Mouse (Mus musculus): ENCODE data around the gene Lmcd1. TPM values are rescaled to one million over a fixed set of nuclear protein-coding genes. Genes with fewer than 3 reads are reported as not detected.

Gene Lmcd1
- polyA plus RNA-seq, 1 experiment: not detected

DNA sequence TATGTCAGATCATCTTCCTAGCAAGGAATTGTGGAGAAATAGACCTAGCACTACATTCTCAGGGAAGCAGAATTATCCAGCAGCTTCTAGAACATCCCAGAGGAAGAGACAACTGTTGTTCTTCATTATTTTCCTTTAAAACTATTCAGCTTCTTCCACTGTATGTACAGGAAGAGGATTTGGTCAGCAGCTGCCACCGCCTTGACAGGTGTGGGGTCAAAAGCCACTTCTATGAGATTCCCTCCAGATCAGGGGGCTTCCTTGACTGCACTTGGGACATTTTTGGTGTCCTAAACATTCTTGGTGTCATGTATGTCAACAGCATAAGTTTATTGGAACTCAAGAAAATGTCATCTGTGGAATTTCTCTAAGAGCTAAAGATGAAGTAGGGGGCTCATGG, 5.2 kb downstream of the Lmcd1 start:
- TF ChIP-seq GATA1 (IDR thresholded peaks at IDR 0.05; ENCODE audit: low read length): no peak

DNA sequence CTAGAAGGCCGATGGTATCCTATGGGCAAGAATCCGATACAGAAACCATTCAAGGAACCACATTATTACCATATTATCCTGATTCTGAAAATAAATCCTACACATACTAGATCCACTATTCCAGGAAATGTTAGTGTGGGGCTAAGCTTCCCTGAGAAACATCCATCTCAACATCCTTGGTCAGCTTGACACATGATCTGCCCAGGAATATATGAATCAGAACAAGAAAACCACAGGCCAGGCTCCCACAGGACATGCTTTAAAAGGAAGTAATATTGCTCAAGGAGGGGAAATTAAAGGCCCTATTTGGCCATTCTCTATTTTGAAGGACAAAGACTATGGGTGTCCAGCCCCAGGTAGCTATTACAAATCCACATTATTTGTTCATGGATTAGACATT, 6.6 kb downstream of the Lmcd1 start:
- TF ChIP-seq GATA1 (IDR thresholded peaks at IDR 0.05; ENCODE audit: low read length): no peak

DNA sequence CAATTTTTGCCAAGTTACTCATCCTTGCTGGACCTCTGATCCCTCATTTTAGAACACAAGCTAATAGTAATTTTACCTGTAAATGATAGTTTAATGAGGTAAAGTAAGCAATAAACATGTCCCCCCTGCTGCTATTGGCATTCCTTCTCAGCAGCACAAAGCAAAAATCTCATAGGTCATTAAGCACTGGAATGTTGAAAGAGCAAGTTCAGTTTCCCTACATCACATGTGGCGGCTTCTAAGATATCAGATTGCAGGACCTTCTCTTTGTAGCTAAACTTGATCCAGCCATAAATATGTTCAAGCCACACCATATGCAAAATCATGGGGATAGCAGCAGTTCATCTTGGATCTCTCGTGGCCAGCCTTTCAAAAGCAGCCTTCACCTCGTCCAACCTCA, 7.4 kb downstream of the Lmcd1 start:
- no peak for TF ChIP-seq GATA1 (IDR thresholded peaks at IDR 0.05; ENCODE audit: low read length)

DNA sequence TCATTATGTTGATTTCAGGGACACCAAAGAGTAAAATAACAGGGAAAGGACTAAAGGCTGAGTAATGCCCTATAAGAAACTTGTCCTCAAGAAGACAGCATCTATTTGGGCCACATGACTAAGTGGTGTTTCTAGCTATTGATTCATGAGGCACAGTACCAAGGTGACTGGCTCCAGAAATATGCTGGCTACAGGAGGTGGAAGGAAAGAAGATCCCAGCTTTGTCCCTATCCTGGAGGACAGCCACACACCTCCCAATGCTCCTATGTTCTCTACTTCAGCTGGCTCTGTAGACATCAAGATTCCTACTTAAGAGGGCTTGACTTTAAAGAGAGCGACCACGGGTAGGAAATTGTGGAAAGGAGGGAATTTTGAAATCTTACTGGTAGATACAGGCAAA, 8.4 kb downstream of the Lmcd1 start:
- TF ChIP-seq GATA1 (IDR thresholded peaks at IDR 0.05; ENCODE audit: low read length): no peak

DNA sequence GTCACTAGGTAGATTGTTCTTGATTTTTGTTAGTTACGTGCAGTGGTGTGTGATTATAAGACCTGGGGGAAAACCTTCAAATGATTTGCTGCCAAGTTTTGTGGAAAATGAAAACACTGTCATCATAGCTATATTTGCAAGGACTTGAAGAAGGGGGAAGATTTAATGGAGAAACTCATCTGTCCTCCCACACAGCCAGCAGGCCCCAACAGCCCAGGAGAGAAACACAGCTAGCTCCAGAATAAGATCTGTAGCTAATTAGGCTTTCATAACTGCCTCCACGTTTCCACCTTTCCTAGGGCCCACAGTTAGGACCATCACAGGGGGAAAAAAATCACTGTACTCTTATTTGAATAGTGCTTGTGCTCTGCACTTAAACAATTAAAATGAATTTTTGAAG, 10.5 kb downstream of the Lmcd1 start:
- TF ChIP-seq GATA1 (IDR thresholded peaks at IDR 0.05; ENCODE audit: low read length): no peak

DNA sequence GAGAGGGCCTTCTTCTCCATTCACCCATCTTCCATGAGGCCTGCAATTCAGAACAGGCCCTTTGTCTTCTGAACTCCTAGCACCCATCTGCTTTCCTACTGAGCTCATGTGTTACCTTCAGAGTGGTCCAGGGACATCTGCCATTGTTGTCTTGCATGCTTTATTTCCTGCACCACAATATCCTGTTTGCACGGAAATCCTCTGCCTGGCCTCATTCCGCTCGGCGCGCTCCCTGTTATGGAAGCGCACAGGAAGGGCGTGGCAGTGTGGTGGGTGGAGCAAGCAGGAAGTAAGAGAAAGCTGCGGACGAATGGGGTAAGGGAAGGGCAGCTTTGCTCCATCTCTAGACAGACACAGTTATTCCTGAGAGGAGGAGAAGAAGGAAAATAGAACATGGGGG, 14.1 kb downstream of the Lmcd1 start:
- no peak for TF ChIP-seq GATA1 (IDR thresholded peaks at IDR 0.05; ENCODE audit: low read length)

DNA sequence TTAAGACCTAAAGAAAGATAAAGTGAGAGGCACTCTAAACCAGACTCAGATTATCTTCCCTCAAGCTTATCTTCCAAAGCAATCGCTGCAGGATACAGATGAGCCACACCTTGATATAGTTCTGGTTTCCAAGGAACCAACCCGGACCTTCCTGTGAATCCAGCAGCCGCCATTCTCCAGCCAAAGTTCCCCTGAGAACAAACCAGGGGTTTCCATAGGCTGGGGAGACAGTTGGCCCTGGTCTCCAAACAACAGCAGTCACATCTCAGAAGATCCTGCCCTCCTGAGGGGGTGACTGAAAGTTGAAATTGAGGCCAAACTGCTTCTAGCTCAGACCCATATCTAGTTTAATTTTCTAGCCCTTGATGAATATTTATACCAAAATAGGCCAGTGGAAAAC, 14.7 kb downstream of the Lmcd1 start:
- no peak for TF ChIP-seq GATA1 (IDR thresholded peaks at IDR 0.05; ENCODE audit: low read length)

DNA sequence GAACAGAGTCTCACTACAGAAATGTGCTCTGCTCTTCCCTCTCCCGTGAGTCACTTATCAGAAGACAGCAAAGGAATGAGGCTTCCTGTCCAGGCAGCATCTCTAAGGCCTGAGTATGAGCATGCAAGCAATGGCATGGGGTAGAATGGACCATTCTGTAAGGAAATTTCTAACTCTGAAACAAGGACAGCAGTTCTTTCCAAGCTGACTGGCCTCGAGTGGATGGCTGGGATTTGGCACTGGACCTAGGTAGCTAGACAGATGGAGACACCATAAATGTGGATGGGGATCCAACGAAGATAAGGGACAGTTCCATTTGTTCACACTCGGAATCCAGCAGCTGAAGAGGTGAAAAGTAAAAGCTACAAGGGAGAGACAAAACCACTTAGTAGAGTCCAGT, 17.6 kb downstream of the Lmcd1 start:
- TF ChIP-seq GATA1 (IDR thresholded peaks at IDR 0.05; ENCODE audit: low read length): no peak

DNA sequence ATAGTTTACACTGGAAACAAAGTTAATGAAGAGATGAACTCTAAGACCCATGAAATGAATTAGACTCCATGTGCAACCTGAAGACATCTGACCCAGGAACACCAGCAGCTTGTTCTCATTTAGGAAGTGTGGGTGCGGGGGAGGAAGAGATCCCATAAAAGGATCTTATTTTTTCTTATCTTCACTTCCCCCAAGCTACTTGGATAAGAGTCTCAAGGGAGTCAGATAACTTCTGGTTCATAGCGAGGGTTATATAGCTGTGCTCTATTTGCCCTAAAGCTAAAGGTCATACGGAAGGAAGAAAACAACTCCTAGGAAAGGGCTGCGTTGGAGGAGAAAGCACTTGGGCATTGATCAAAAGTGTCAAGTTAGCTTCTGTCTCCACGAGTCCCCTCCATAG, 19.8 kb downstream of the Lmcd1 start:
- no peak for TF ChIP-seq GATA1 (IDR thresholded peaks at IDR 0.05; ENCODE audit: low read length)

DNA sequence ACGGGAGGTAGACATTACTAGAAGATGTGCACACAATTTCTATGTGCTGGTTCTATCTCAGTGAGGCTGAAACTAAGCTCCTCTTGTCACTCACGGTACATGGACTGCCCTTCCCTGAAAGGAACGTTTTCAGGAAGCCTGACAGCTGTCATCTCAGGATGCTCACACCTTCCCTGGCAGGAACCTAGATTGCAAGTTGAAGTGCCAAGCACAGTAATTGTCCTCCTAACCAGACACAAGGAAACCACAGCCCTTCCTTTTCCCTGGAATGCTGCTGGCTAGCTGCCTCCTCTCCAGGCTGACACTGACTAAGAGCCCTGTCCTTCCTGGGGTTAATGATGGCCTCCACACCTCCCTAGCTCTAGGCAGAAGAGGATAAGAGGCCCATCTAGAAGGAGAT, 21.7 kb downstream of the Lmcd1 start:
- TF ChIP-seq GATA1 (IDR thresholded peaks at IDR 0.05; ENCODE audit: low read length): no peak

DNA sequence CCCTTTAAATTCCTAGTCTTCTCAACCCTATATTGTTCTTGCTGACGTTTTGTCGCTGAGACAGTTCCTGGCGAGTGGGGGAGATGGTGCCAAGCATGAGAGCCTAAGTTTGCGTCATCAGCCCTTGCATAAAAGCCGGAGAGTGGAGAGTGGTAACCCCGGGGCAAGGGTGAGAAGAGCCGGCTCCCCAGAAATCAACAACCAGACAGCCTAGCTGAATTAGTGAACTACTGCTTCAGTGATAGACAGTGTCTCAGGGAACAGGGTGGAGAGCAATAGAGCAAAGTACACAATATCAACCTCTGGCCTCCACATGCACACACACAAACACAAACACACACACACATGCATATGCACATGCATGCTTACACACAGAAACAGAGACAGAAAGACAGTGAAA, 26.6 kb downstream of the Lmcd1 start:
- TF ChIP-seq GATA1 (IDR thresholded peaks at IDR 0.05; ENCODE audit: low read length): no peak

DNA sequence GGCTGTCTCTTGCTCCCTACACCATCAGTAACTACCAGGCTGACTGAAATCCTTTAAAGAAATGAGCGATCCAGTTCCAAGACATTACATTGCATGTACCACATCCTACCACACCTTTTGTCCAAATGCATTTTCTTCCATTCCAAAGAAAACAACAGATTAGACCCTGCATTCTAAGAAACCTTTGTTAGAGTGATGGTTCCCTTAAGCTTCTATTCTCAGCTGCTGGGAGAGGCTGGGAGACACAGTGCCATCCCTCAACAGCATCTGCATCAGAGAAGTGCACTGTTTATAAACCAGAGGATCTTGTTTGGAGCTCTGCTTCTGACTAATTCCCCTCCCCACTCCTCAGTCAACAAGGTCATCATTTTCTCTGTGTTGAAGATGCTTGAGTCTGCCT, 27.1 kb downstream of the Lmcd1 start:
- no peak for TF ChIP-seq GATA1 (IDR thresholded peaks at IDR 0.05; ENCODE audit: low read length)

DNA sequence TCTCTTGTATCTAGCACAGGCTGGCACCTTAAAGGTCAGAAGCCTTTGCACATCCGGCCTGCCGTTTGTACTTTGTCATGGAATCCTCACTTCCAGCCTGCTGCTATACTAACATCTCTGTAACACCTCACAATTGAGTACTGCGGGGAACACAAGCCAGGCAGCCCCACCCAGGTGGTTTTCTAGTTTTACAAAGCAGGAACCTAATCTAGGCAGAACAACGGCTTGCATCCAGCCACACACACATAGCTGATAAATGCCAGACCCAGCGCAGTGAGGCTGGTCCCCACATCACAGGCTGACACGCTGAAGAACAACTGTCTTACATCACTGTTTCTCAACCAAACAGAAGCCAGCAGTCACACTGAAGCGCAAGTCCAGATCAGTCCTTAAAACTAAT, 28.7 kb downstream of the Lmcd1 start:
- no peak for TF ChIP-seq GATA1 (IDR thresholded peaks at IDR 0.05; ENCODE audit: low read length)

DNA sequence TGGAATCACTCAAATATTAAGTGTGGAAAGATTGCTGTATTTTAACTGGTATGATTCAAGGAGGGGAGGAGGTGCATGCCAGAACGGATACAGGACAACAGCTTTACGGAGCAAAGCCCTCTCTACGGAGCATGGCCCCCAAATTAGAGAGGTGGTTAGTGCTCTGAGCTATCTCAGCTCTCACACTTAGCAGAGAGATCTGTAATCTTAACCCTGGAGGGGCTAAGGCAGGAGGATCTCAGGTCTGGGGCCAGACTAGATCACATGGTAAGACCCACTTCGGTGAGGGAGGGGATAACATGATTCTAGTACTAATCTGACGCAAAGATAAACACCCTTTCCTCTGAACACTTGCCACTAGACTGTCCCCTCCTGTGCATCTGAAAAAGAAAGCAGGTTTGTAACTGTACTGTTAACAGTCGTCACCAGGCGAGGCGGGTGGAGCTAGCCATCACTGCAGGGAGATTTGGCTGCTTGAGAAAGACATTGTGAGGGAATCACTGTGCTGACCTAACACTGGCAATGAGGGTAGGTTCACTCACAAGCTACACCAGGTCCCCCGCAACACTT, 29.3 kb downstream of the Lmcd1 start:
- TF ChIP-seq GATA1 (IDR thresholded peaks at IDR 0.05; ENCODE audit: low read length): no peak

DNA sequence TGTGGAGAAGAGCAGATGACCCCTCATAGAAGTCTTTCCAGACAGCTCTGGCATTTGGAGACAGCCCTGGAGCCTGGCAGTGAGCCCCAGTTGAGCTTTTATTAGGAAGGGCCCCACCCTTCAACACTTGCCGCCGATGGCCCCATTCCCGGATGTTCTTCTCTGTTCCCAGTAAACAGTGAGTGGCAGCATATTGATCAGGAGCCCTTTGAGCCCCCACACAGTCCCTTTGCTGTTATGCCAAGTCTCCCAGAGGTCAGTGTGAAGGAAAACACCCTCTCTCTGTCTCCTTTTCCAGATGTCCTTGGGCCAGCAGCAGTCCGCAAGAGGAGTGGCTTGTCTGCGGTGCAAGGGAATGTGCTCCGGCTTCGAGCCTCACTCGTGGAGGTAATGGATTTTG, 31.2 kb downstream of the Lmcd1 start:
- TF ChIP-seq GATA1 (IDR thresholded peaks at IDR 0.05; ENCODE audit: low read length): no peak

DNA sequence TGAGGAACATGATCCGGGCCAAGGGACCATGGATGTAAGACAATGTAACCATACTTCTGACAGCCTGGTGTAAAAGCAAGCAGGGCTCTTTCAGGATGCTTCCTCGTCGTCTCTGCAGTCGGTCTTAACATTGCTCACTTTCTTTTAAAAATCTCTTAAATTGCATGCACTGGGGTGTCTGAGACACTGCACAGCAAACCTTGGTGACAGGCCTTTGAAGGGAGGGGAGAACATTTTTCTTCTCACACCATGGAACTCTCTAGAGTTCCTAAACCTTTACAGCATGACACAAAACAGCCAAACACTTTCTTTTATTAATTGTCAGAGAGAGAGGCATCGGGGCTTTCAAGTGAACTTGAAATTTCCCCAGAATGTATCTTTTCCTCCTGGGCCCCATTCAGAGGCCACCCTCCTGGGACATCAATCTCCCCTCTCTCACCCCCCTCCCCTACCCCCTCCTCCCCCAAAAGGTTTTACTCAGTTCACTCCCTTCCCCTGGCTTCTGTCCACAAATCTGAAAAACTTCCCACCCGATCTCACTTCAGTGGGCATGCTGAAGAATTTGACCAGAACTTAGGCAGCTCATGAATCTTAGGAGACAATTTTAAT, 35.9 kb downstream of the Lmcd1 start:
- TF ChIP-seq GATA1 (IDR thresholded peaks at IDR 0.05; ENCODE audit: low read length): no peak

DNA sequence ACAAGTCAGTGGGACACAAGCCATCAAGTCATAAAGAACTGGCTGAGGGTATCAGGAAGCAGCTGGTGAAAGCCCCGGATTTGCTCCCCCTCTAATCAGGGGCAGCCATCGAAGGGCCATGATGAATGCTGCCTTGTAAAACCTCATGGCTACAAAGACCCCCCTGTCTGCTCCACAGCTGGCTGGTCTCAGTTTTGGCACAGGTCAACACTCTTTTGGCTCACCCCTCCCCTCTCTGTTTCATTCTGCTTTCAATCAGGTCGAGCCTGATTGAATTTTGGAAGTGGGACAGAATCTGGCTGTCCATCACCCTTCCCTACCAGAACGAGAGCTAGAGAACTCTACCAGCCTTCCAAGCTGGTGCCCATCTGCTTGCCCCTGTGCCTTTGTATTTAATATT, 37.8 kb downstream of the Lmcd1 start:
- TF ChIP-seq GATA1 (IDR thresholded peaks at IDR 0.05; ENCODE audit: low read length): no peak

DNA sequence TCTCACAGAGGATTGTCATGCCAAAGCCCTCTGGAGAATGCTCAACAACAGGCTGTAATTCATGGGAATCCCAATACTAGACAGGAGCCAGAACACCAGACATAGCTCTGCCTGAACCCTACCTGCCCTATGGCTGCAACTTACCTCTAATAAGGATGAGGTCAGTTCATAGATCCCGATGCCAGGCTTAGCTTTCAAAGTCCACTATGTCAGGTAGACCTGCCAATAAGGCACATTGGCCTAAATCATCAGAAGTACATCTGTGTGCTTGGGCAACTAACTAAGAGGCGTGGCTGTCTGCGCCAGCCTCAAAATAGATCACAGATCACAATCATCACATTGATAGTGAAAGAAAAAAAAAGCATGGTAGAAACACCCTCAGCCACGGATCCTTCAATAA, 45.9 kb downstream of the Lmcd1 start:
- TF ChIP-seq GATA1 (IDR thresholded peaks at IDR 0.05; ENCODE audit: low read length): no peak
